8 mouse cellular contexts compared by ENCODE assay signal in genomic region chr6:88321879-88322278, GRCm38 (mm10).
DNase-seq lines count a peak whose midpoint lies in the region; ATAC-seq and TF ChIP-seq lines count a peak whose summit lies in the region.

No protein-coding gene starts in this region.

- no peak overlapping the region for H3K9ac ChIP-seq in intestine, embryonic 16.5 days (ENCODE audit: low read depth, low read length)
- H3K9ac ChIP-seq in lung, embryonic 14.5 days = no peak overlapping the region
- no peak overlapping the region for H3K9ac ChIP-seq in forebrain, embryonic 14.5 days (ENCODE audit: low read length)

- H3K27ac ChIP-seq in intestine, embryonic 16.5 days (ENCODE audit: low read length) = no peak overlapping the region
- H3K27ac ChIP-seq in lung, embryonic 14.5 days (ENCODE audit: low read depth) = no peak overlapping the region
- H3K27ac ChIP-seq in forebrain, embryonic 14.5 days (ENCODE audit: low read depth, low read length) = no peak overlapping the region

- no peaks in the 10 kb centered on the region for H3K27me3 ChIP-seq in intestine, embryonic 16.5 days (replicated peaks; ENCODE audit: control insufficient read depth, insufficient read depth, low read length)
- H3K27me3 ChIP-seq in lung, embryonic 14.5 days (ENCODE audit: insufficient read depth, low read length) = no peaks in the 10 kb centered on the region
- H3K27me3 ChIP-seq in forebrain, embryonic 14.5 days (replicated peaks; ENCODE audit: control insufficient read depth, insufficient read depth, low read length) = no peaks in the 10 kb centered on the region

- no peaks in the 10 kb centered on the region for H3K36me3 ChIP-seq in intestine, embryonic 16.5 days (ENCODE audit: control insufficient read depth, insufficient read depth, low read length)
- no peaks in the 10 kb centered on the region for H3K36me3 ChIP-seq in lung, embryonic 14.5 days (ENCODE audit: insufficient read depth)
- no peaks in the 10 kb centered on the region for H3K36me3 ChIP-seq in forebrain, embryonic 14.5 days (ENCODE audit: control insufficient read depth, insufficient read depth, low read length)

- no peaks in the 10 kb centered on the region for H3K9me3 ChIP-seq in intestine, embryonic 16.5 days (ENCODE audit: control insufficient read depth, low read length)
- H3K9me3 ChIP-seq in lung, embryonic 14.5 days (ENCODE audit: low read depth, low read length) = no peaks in the 10 kb centered on the region
- H3K9me3 ChIP-seq in forebrain, embryonic 14.5 days (replicated peaks; ENCODE audit: control insufficient read depth, low read length) = no peaks in the 10 kb centered on the region

- peak; percentile 20 for DNase-seq in heart, postnatal 4 days
- DNase-seq in heart, adult 8-10 months (ENCODE audit: low spot score) = no peak
- peak; percentile 33 for DNase-seq in ZHBTc4 (ENCODE audit: low read depth, low spot score)
- DNase-seq in lung, embryonic 14.5 days = peak; percentile 62
- DNase-seq in forebrain, embryonic 14.5 days (ENCODE audit: low spot score) = no peak
- no peak for DNase-seq in left cerebral cortex, adult 11 months (ENCODE audit: low spot score)

- H3K4me1 ChIP-seq in intestine, embryonic 16.5 days (ENCODE audit: control insufficient read depth, insufficient read depth, low read length) = peaks cover 5% of the 10 kb centered on the region; the same call in 1 of the 2 replicates
- H3K4me1 ChIP-seq in lung, embryonic 14.5 days (ENCODE audit: insufficient read depth) = no peaks in the 10 kb centered on the region
- H3K4me1 ChIP-seq in forebrain, embryonic 14.5 days (ENCODE audit: control insufficient read depth, insufficient read depth, low read length) = no peaks in the 10 kb centered on the region

- TF ChIP-seq CTCF in lung, embryonic 14.5 days (IDR thresholded peaks at IDR 0.05; ENCODE audit: low read depth) = peak; percentile 48

- ATAC-seq in intestine, embryonic 16.5 days = peak; percentile 95
- peak; percentile 60 for ATAC-seq in lung, embryonic 14.5 days (ENCODE audit: insufficient read depth)
- ATAC-seq in megakaryocyte, adult 5-6 weeks (ENCODE audit: poor library complexity, severe bottlenecking) = no peak
- ATAC-seq in forebrain, embryonic 14.5 days = no peak

- WGBS in intestine, embryonic 16.5 days = 27% methylated on average over 7 of the region's 7 CpGs
- 25% methylated on average over 7 of the region's 7 CpGs for WGBS in lung, embryonic 14.5 days
- WGBS in forebrain, embryonic 14.5 days = 58% methylated on average over 7 of the region's 7 CpGs

- H3K4me3 ChIP-seq in intestine, embryonic 16.5 days (ENCODE audit: low read length) = no peak overlapping the region
- H3K4me3 ChIP-seq in lung, embryonic 14.5 days (ENCODE audit: low read depth, low read length) = no peak overlapping the region
- no peak overlapping the region for H3K4me3 ChIP-seq in forebrain, embryonic 14.5 days (ENCODE audit: low read depth, low read length)

- 0 out of 2 replicates have a peak overlapping the region, but pooled peaks have one; percentile 0 for H3K4me2 ChIP-seq in intestine, embryonic 16.5 days (ENCODE audit: low read depth, low read length)
- H3K4me2 ChIP-seq in lung, embryonic 14.5 days = no peak overlapping the region
- no peak overlapping the region for H3K4me2 ChIP-seq in forebrain, embryonic 14.5 days (ENCODE audit: low read length)

Comparison
In these comparisons a context has a peak if more than half of its experiments do, and no peak if none do; other contexts are left out.
1. DNase-seq: peak in heart, postnatal 4 days (single experiment), ZHBTc4 (single experiment) and lung, embryonic 14.5 days (single experiment); none in heart, adult 8-10 months (single experiment), forebrain, embryonic 14.5 days (single experiment) and left cerebral cortex, adult 11 months (single experiment).
2. ATAC-seq: peak in intestine, embryonic 16.5 days (single experiment) and lung, embryonic 14.5 days (single experiment); none in megakaryocyte, adult 5-6 weeks (single experiment) and forebrain, embryonic 14.5 days (single experiment).